Mouse (Mus musculus): ENCODE measurements around the gene Tgfa.

DNA sequence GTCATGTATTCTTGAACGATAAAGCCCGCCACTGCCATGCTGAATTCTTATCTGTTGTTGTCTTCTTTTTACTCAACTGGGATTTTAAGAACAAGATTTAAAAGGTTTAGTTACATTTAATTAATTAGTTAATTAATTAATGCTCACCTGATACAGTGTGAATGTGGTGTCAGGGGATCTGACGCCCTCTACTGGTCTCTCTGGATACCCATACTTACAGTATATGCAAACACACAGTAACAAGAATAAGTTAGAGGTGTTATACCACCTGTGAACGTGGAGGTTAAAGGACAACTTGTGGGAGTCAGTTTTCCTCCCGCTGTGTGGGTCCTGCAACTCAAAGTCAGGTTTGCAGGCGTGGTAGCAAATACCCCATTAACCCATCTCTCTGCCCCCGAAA, 8.1 kb downstream of the Tgfa start:
- TF ChIP-seq EP300 (IDR thresholded peaks at IDR 0.05; ENCODE audit: low read depth) (no peak), CTCF (IDR thresholded peaks at IDR 0.05; ENCODE audit: low read depth) (no peak; the same call in 1 of the 2 replicates)
